24 mouse cellular contexts compared by ENCODE assay signal in the genomic region with DNA sequence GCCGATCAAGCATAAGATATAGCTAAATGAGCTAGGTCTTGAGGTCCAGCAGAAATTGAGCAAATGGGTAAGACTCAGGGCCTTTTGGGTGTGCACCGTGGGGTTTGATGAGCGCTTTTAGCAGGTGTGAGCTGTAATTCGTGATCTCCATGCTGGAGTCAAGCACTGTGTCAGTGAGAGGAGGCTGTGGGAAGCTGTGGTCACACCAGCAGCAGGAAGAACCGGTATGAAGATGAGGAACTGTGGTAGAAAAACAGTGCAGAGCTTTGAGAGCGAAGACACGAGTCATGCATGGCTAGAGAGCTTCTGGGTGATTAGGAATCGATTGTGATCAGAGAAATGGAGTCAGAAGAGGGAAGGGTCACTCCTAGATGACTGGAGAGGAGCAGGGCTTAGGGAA.
A peak's percentile ranks its signal among the peaks of the same experiment; 100 is the strongest.
DNase-seq lines count a peak whose midpoint lies in the region; ATAC-seq and TF ChIP-seq lines count a peak whose summit lies in the region.
"Had no signal": no experiment of that assay in that cellular context is flagged by ENCODE, and none has a peak within 500 bp of the region (broad histone marks: within the 10 kb centered on the region; RNA-seq: fewer than 3 reads in every experiment).

No protein-coding gene starts in this region.

- H3K27me3 ChIP-seq in hindbrain, embryonic 14.5 days (ENCODE audit: control insufficient read depth, insufficient read depth, low read length), result no peaks in the 10 kb centered on the region
- H3K27me3 ChIP-seq in hindbrain, embryonic 10.5 days (ENCODE audit: insufficient read depth, poor library complexity, severe bottlenecking), result no peaks in the 10 kb centered on the region
- H3K27me3 ChIP-seq: CH12.LX; embryonic facial prominence, embryonic 15.5 days; heart, embryonic 15.5 days; Patski had no signal

- DNase-seq in hindbrain, embryonic 14.5 days (ENCODE audit: low spot score), result peak; percentile 17
- DNase-seq in hindbrain, embryonic 10.5 days (ENCODE audit: low spot score), result no peak
- no peak for DNase-seq in ovary, postnatal 14 days (ENCODE audit: low spot score)
- DNase-seq in layer of hippocampus, postnatal 36 days, result no peak
- DNase-seq in layer of hippocampus, adult 8-10 months (ENCODE audit: low spot score in 2 of 2), result no peak
- DNase-seq: adrenal gland, postnatal 14 days; cerebellum, adult 2 months; embryo, embryonic 11 days; gastrocnemius, adult 2 months; gastrocnemius, postnatal 25 days; heart, adult 18-20 months; heart, postnatal 14 days had no signal

- H3K9ac ChIP-seq in hindbrain, embryonic 14.5 days, result no peak overlapping the region
- H3K9ac ChIP-seq: embryonic facial prominence, embryonic 15.5 days; heart, embryonic 15.5 days had no signal

- ATAC-seq in hindbrain, embryonic 14.5 days (ENCODE audit: low FRiP score), result no peak
- ATAC-seq in hematopoietic stem cell, adult 5-6 weeks (replicated peaks in 1 of 2; ENCODE audit: insufficient read depth in 1 of 2, low FRiP score in 2 of 2, low TSS enrichment in 1 of 2, low read depth in 1 of 2, poor library complexity in 2 of 2, severe bottlenecking in 2 of 2), result peak; percentile 70 to 71; a peak in 3 of 4 replicates
- ATAC-seq in megakaryocyte progenitor cell, adult 5-6 weeks (replicated peaks; ENCODE audit: poor library complexity), result peak; percentile 77
- ATAC-seq: activated CD4-positive, CD25-positive, alpha-beta regulatory T cell, adult 4 months; forebrain, embryonic 14.5 days; Patski had no signal

- H3K4me1 ChIP-seq in hindbrain, embryonic 14.5 days (replicated peaks; ENCODE audit: control insufficient read depth, insufficient read depth, low read length), result no peaks in the 10 kb centered on the region
- H3K4me1 ChIP-seq in hindbrain, embryonic 10.5 days (replicated peaks), result no peaks in the 10 kb centered on the region; the same call in 1 of the 2 replicates
- H3K4me1 ChIP-seq in bone marrow, adult 2 months (ENCODE audit: control insufficient read depth, insufficient read depth, low read length), result peaks cover 4% of the 10 kb centered on the region
- H3K4me1 ChIP-seq: embryonic facial prominence, embryonic 15.5 days; forebrain, embryonic 10.5 days; heart, embryonic 15.5 days had no signal

- TF ChIP-seq CTCF in bone marrow, adult 2 months (IDR thresholded peaks at IDR 0.05; ENCODE audit: control insufficient read depth, insufficient read depth, low read length), result no peak

- H3K36me3 ChIP-seq in hindbrain, embryonic 14.5 days (replicated peaks; ENCODE audit: control insufficient read depth, insufficient read depth), result no peaks in the 10 kb centered on the region
- no peaks in the 10 kb centered on the region for H3K36me3 ChIP-seq in hindbrain, embryonic 10.5 days
- H3K36me3 ChIP-seq: embryonic facial prominence, embryonic 15.5 days; forebrain, embryonic 10.5 days; heart, embryonic 15.5 days had no signal

- H3K4me2 ChIP-seq in hindbrain, embryonic 14.5 days (replicated peaks), result no peak overlapping the region
- H3K4me2 ChIP-seq: embryonic facial prominence, embryonic 15.5 days; heart, embryonic 11.5 days; heart, embryonic 15.5 days had no signal

- no peak for TF ChIP-seq POLR2A in bone marrow, adult 2 months (IDR thresholded peaks at IDR 0.05; ENCODE audit: borderline replicate concordance, control insufficient read depth, low read depth, low read length)

- no peaks in the 10 kb centered on the region for H3K9me3 ChIP-seq in hindbrain, embryonic 14.5 days (ENCODE audit: control insufficient read depth, low read length)
- H3K9me3 ChIP-seq in hindbrain, embryonic 10.5 days, result no peaks in the 10 kb centered on the region
- H3K9me3 ChIP-seq: embryonic facial prominence, embryonic 15.5 days; forebrain, embryonic 10.5 days; heart, embryonic 15.5 days had no signal

- WGBS in hindbrain, embryonic 14.5 days, result 88% methylated on average over 8 of the region's 8 CpGs
- WGBS in hindbrain, embryonic 10.5 days, result 85% methylated on average over 8 of the region's 8 CpGs
- WGBS in bone marrow, adult 2 months, result 12% methylated on average over 8 of the region's 8 CpGs

- H3K4me3 ChIP-seq in hindbrain, embryonic 14.5 days (replicated peaks; ENCODE audit: low read length), result no peak overlapping the region
- no peak overlapping the region for H3K4me3 ChIP-seq in hindbrain, embryonic 10.5 days
- H3K4me3 ChIP-seq in bone marrow, adult 2 months (replicated peaks; ENCODE audit: control insufficient read depth, low read depth, low read length), result no peak overlapping the region
- H3K4me3 ChIP-seq: embryonic facial prominence, embryonic 15.5 days; erythroblast, embryonic 14.5 days; forebrain, embryonic 10.5 days; gastrocnemius, adult 2 months; heart, embryonic 15.5 days had no signal

- no peak overlapping the region for H3K27ac ChIP-seq in hindbrain, embryonic 14.5 days
- H3K27ac ChIP-seq in hindbrain, embryonic 10.5 days, result no peak overlapping the region
- H3K27ac ChIP-seq in bone marrow, adult 2 months (ENCODE audit: control insufficient read depth, insufficient read depth, low read depth, low read length, poor library complexity), result peak overlapping the region; percentile 22; the same call in 1 of the 2 replicates
- H3K27ac ChIP-seq: embryonic facial prominence, embryonic 15.5 days; forebrain, embryonic 10.5 days; gastrocnemius, adult 2 months; heart, embryonic 15.5 days had no signal
